Mouse (Mus musculus): Measurements from ENCODE around the gene Rpl6.
"Not testable (repeated sequence)": the region's sequence is repeated elsewhere in the genome, so short reads cannot be mapped to it uniquely, and the experiment has no call there.

Gene Rpl6

GRCm38 (mm10) chr5:121196764-121197163 is 7.5 kb upstream of the Rpl6 start:
- DNase-seq (ENCODE audit: low spot score): no peak

- no peak for DNase-seq (ENCODE audit: low spot score)
These were observed 6.9 kb upstream of the Rpl6 start for GRCm38 (mm10) chr5:121197337-121197736.

- DNase-seq (ENCODE audit: low spot score): no peak
These were observed 5.9 kb upstream of the Rpl6 start for GRCm38 (mm10) chr5:121198376-121198775.

GRCm38 (mm10) chr5:121201739-121202138 is 2.5 kb upstream of the Rpl6 start:
- no peak for DNase-seq (ENCODE audit: low spot score)

- DNase-seq (ENCODE audit: low spot score): no peak
These were observed 1.8 kb upstream of the Rpl6 start for GRCm38 (mm10) chr5:121202467-121202866.

GRCm38 (mm10) chr5:121205537-121206130 is 1.4 kb downstream of the Rpl6 start:
- not testable (repeated sequence) for DNase-seq (ENCODE audit: low spot score)

- no peak for DNase-seq (ENCODE audit: low spot score)
These were observed 2.3 kb downstream of the Rpl6 start for GRCm38 (mm10) chr5:121206540-121206939.

- no peak for DNase-seq (ENCODE audit: low spot score)
These were observed 2.7 kb downstream of the Rpl6 start for GRCm38 (mm10) chr5:121206984-121207383.

GRCm38 (mm10) chr5:121209755-121210600 is 5.7 kb downstream of the Rpl6 start:
- no peak for DNase-seq (ENCODE audit: low spot score)

- DNase-seq (ENCODE audit: low spot score): no peak
These were observed 6.3 kb downstream of the Rpl6 start for GRCm38 (mm10) chr5:121210601-121210924.

- DNase-seq (ENCODE audit: low spot score): no peak
These were observed 7.8 kb downstream of the Rpl6 start for GRCm38 (mm10) chr5:121212108-121212507.

GRCm38 (mm10) chr5:121214707-121215106 is 10.4 kb downstream of the Rpl6 start:
- no peak for DNase-seq (ENCODE audit: low spot score)

GRCm38 (mm10) chr5:121215380-121216125 is 11.3 kb downstream of the Rpl6 start:
- DNase-seq (ENCODE audit: low spot score): peak; percentile 21

GRCm38 (mm10) chr5:121216126-121216446 is 11.8 kb downstream of the Rpl6 start:
- no peak for DNase-seq (ENCODE audit: low spot score)

GRCm38 (mm10) chr5:121216584-121217312 is 12.5 kb downstream of the Rpl6 start:
- not testable (repeated sequence) for DNase-seq (ENCODE audit: low spot score)

- no peak for DNase-seq (ENCODE audit: low spot score)
These were observed 13.0 kb downstream of the Rpl6 start for GRCm38 (mm10) chr5:121217313-121217634.

- no peak for DNase-seq (ENCODE audit: low spot score)
These were observed 14.9 kb downstream of the Rpl6 start for GRCm38 (mm10) chr5:121219190-121219589.

GRCm38 (mm10) chr5:121219980-121220731 is 15.9 kb downstream of the Rpl6 start, which contains the start of gene Hectd4:
Gene Hectd4 (plus strand): TSS chr5:121220219.
- peak; percentile 91 for DNase-seq (ENCODE audit: low spot score)

- no peak for DNase-seq (ENCODE audit: low spot score)
These were observed 16.5 kb downstream of the Rpl6 start for GRCm38 (mm10) chr5:121220732-121221301.

GRCm38 (mm10) chr5:121221328-121221850 is 17.1 kb downstream of the Rpl6 start:
- no peak for DNase-seq (ENCODE audit: low spot score)

GRCm38 (mm10) chr5:121224020-121224419 is 19.7 kb downstream of the Rpl6 start:
- DNase-seq (ENCODE audit: low spot score): not testable (repeated sequence)

Data from ovary, adult 18-20 months (tissue).